Mouse (Mus musculus): Measurements from ENCODE around the gene Hoxa11. TPM values are rescaled to one million over a fixed set of nuclear protein-coding genes. Genes with fewer than 3 reads are reported as not detected.

Hoxa11 gene
- polyA plus RNA-seq (2017; shearing (Covaris generic)), result not detected

DNA sequence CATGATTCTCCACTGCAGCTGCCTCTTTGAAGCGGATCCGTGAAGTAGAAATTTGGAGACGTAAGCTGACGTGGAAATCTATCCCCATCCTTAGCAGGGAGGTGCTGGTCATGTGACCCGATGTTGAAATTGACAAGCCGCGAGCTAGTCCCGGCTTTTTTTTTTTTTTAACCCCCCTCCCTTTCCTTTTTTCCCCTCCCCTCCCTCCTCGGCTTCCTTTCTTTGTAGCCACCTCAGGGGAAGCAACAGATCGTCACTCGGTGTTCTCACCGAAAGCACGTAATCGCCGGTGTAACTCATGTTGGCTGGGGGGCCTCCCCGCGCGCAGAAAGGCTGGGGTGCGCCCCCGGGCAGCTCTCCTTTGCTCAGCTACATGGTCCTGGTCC, at the start of gene Hoxa11:
Hoxa11 (minus strand) TSS at position 54 of the 386 bp plus-strand sequence.

DNA sequence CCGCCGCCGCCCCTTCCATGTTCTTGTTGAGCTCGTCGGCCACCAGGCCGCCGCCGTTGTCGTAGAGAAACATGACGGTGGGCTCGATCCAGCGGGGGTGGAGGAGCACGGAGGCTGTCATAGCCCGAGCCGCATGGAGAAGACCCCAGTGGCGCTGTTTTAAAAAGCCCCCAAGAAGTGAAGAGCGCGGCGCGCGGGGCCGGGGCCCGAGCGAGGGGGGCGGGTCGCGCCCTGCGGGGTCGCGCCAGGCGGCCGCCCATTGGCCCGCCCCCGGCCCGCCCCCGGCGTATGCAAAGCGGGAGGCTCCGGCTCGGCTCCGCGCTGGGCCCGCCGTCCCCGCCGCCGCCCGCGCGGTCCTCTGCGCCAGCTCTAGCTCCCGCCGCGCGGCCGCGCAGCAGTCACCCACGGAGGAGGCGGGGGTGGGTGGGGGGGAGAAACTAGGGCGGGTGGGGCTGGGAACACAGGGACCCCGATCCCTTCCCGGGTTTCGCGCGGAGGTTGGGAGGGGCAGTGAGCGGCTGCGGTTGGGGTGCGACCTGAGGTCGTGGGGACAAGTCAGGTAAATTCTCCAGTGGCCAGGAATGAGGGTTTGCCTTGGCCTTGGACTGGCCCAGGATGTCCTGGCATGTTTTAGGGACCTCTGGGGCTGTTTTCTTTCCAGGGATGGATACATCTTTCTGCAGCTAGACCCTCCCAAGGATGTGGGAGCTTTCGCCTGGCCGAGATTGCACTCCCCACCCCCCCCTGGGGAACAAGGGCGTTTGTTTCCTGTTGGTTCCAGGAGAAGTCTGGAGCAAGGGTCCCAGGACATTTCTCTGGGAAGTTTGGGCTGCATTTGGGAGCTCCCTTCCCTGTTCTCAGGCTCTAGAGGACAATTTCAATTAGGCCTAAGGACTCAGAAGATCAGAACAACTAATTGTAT, 15.3 kb upstream of the Hoxa11 start, which contains the start of gene Hoxa13:
Hoxa13 (minus strand) TSS at position 227 of the 922 bp plus-strand sequence.

DNA sequence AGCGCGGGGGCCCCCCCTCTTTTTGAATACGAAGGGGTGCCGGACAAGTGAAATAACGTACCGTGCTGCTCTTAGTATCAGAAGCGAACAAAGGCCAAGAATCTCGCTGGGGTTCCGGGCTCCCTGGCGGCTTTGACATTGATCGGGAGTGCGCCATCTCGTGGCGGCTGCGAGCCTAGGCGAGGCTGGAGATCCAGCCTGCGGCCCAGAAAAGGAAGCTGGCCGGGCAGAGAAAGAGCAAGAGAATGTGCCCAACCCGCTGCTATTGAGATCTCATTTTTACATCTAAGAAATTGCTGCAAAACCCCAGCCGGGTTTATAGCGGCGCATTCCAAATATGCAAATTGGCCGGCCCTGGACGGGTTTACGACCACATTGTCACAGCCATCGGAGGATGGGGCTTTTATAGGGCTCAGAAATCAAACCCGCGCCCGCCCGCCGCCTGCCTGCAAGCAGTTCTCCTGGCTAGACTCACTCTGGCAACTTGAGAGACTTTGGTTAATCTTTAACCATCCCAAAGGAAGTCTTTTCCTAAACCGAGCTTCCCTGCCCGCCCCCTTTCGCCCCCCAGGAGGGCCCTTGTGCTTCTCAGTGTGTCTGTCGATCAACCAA, 5.1 kb downstream of the Hoxa11 start, which contains the start of gene Hoxa10:
Hoxa10 (minus strand) TSS at position 466 of the 612 bp plus-strand sequence.

GRCm38 (mm10) chr6:52230516-52231165, 15.0 kb downstream of the Hoxa11 start, which contains the start of gene Hoxa9:
Gene Hoxa9 (minus strand): TSS chr6:52231089.

GRCm38 (mm10) chr6:52221337-52221992, 24.1 kb downstream of the Hoxa11 start, which contains the start of gene Hoxa7:
Gene Hoxa7 (minus strand): TSS chr6:52221854.

GRCm38 (mm10) chr6:52213119-52213986, 32.3 kb downstream of the Hoxa11 start, which contains the start of the genes Hoxa3 and Gm28308:
Gene Hoxa3 (minus strand): TSS chr6:52213336.
Gene Gm28308 (minus strand): TSS chr6:52213339.

GRCm38 (mm10) chr6:52208072-52208867, 37.3 kb downstream of the Hoxa11 start, which contains the start of gene Hoxa6:
Gene Hoxa6 (minus strand): TSS chr6:52208722.

GRCm38 (mm10) chr6:52204050-52204752, 41.4 kb downstream of the Hoxa11 start, which contains the start of gene Hoxa5:
Gene Hoxa5 (minus strand): TSS chr6:52204587.

Other genes starting within 250 kb of the Hoxa11 start
- 27.1 TPM for gene Skap2, start 233.3 kb downstream of the Hoxa11 start, polyA plus RNA-seq (2017; shearing (Covaris generic))
- not detected for gene Hoxa1, start 87.5 kb downstream of the Hoxa11 start, polyA plus RNA-seq (2017; shearing (Covaris generic))
- gene Hoxa2, start 81.0 kb downstream of the Hoxa11 start, polyA plus RNA-seq (2017; shearing (Covaris generic)), result not detected
- not detected for gene 5730596B20Rik, start 68.3 kb downstream of the Hoxa11 start, polyA plus RNA-seq (2017; shearing (Covaris generic))
- not detected for gene Hoxa4, start 54.1 kb downstream of the Hoxa11 start, polyA plus RNA-seq (2017; shearing (Covaris generic))
- not detected for gene Hoxa5, start 41.2 kb downstream of the Hoxa11 start, polyA plus RNA-seq (2017; shearing (Covaris generic))
- gene Hoxa6, start 37.1 kb downstream of the Hoxa11 start, polyA plus RNA-seq (2017; shearing (Covaris generic)), result not detected
- gene Hoxa3, start 32.5 kb downstream of the Hoxa11 start, polyA plus RNA-seq (2017; shearing (Covaris generic)), result not detected
- gene Gm28308, start 32.5 kb downstream of the Hoxa11 start, polyA plus RNA-seq (2017; shearing (Covaris generic)), result not detected
- gene Hoxa7, start 24.0 kb downstream of the Hoxa11 start, polyA plus RNA-seq (2017; shearing (Covaris generic)), result not detected
- gene Hoxa9, start 14.7 kb downstream of the Hoxa11 start, polyA plus RNA-seq (2017; shearing (Covaris generic)), result not detected
- gene Hoxa10, start 5.0 kb downstream of the Hoxa11 start, polyA plus RNA-seq (2017; shearing (Covaris generic)), result not detected
- not detected for gene Hoxa13, start 15.1 kb upstream of the Hoxa11 start, polyA plus RNA-seq (2017; shearing (Covaris generic))
- gene Evx1, start 67.7 kb upstream of the Hoxa11 start, polyA plus RNA-seq (2017; shearing (Covaris generic)), result not detected

All from activated CD4-positive, CD25-positive, alpha-beta regulatory T cell, adult 9 weeks (primary cell).